Mouse (Mus musculus): Measurements from ENCODE around the gene Nploc4.

Nploc4 gene

DNA sequence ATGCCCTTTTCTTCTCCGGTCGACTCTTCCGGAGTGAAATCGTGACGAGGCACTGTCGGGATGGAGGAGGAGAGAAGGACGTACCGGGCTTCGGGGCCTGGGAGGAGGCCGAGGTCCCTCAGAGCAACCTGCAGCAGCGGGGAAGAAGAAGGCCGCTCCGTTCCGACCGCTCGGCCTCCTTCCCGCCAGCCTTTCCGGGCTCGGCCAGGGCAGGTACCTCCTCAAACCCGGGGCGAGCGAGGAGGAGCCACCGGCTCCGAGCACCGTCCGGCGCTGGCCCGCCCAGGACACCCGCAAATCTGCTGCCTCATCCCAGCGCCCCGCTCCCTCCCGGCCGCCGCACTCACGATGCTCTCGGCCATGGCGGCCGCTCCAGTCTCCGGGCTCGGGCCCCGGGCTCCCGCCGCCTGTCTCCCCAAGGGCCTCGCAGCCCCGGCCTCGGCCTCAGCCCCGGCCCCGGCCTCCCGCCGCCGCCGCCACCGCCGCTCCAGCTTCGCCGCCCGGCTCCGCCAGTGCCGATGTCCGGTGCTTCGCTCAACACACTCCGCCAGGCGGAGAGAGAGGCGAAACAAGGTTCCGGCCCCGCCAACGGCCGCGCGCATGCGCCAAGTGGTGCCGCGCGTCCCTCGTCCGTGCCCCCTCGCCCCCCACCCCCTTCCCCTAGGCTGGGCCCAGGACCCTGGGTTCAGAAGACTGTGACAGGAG, at the start of gene Nploc4:
Nploc4 (minus strand) TSS at position 557 of the 705 bp plus-strand sequence.
- DNase-seq (ENCODE audit: low read depth): peak; percentile 89

DNA sequence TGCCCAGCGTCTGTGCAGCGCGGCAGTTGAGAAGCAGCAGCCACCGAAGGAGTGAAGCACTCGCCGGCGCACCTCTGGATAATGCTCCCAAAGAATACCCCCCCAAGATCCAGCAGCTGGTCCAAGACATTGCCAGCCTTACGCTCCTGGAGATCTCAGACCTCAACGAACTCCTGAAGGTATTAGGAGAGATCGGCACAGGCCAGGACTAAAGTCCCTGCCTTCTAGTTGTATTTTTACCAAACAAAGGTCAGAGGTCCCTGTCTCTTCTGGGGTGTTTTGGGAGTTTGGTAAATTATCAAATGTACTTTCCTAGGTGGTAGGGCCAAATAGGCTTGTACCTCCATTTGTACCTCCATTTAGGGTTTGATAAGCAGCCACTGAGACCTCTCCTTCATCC, 47.7 kb upstream of the Nploc4 start:
- no peak for DNase-seq (ENCODE audit: low read depth)

DNA sequence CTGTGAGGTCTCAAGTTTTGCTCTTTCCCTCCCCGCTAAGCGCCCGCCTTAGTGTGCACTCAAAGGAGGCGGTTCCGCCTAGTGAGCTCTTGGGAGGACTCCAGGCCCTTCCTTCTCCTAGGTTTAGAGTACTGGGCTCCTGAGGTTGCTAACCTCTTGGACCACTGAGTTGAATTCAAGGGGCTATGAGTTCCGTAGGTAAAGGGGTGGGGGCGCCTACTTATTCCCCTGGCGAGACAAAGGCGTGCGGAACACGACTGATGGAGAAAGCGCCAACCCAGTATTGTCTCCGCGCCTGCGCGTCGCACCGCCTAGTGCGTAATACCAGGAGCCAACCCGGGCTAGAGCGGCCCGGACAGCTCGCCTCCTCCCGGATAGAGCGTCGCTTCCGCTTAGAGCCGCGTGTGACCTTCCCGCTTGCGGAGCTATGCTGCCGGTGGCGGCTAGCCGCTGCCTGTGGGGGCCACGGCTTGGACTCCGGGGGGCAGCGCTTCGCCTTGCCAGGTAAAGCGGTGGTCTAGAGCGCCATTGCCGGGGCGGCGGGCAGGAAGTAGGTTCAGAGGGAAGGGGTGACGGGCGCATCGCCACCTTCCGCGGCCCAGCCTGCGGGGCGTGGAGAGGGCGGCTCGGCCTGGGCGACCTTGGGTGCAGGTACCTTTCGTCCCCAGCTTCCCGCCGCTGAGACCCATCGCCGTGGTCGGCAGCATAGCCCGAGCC, 46.9 kb upstream of the Nploc4 start, which contains the start of gene Mrpl12:
Mrpl12 (plus strand) TSS at position 349 of the 717 bp plus-strand sequence.
- DNase-seq (ENCODE audit: low read depth): peak; percentile 93

DNA sequence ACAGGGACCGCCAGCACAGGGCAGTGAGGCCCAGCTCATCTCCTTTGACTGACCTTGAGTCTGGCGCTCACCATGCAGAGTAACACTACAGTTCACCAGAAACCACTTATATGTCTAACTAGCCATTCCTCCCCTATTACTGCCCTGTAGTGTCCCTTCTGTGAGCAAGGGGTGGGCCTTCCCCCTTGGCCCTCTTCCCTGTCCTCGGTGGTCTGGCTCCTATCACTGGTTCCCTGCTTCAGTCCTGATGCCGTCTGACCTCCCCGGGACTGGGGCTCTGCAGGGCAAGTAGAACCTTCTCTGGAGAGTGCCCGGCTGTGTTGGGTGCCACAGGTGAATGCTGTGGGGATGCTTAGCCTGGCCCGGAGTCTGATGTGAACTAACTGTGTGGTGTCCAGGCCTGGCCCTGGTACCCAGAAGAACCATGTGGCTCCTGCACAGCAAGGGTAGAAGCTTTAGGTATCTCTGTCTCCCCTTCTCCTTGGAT, 46.0 kb upstream of the Nploc4 start:
- DNase-seq (ENCODE audit: low read depth): no peak

DNA sequence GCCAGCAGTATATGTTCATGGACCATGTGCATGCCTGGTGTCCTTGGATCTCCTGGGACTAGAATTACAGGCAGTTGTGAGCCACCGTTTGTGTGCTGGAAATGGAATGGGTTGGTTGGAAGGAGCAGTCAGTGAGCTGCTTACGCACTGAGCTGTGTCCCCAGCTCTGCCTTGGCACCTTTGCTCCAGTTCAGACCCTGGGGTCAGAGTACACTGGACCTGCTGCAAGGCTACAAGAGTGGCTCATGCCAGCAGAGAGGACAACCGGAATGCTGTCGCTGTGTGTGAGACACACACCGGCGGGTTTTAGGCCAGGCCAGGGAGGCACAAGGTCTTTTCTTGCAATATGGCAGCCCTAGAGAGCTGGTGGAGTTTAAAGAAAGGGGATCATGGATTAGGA, 34.5 kb upstream of the Nploc4 start:
- DNase-seq (ENCODE audit: low read depth): no peak

DNA sequence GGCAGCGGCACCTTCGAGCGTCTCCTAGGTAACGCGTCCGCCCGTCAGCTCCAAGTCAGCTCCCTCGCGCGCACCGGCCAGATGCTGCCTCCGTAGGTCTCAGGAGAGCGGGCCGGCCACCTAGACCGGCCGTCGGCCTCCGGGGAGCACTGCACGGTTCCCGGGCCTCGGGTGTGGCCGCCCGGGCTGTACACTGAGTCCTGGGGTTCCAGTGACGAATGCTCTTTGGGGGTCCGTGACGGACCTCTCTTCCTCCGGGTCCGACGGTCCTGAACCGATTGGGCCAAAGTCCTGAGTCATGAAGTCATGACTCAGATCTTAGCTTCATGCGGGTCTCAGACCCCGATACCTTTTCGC, 30.2 kb upstream of the Nploc4 start:
- no peak for DNase-seq (ENCODE audit: low read depth)

DNA sequence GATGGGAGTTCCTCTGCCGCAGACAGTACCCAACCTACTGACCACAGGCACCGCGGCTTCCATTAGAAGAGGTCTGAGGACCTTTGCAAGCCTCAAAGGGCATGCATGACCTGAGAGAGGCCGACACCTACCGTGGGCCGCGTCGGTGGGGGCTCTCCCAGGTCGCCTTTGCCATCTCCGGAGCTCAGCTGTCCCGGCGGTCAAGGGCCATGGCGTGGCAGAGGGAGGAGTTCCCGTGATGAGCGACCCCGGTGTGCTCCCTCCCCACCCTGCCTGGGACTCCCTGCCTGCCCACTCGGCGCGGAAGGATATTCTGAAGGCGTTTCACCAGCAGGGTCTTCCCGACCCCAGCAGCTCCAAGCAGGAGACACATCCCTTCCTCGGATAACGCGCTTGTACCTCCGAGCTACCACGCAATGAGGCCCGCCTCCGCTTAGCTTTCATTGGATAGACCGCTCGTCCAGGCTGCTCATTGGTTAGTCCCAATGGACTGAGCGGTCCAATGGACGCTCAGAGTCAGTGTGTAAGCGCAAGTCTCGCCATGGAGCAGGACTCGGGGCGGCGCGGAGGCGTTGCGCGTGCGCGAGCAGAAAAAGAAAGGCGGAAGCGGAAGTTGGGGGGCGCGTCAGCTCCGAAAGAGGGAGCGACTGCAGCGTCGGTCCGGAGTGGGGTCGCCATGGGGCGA, 29.7 kb upstream of the Nploc4 start, which contains the start of gene Arl16:
Arl16 (minus strand) TSS at position 557 of the 685 bp plus-strand sequence.
- DNase-seq (ENCODE audit: low read depth): peak; percentile 98

DNA sequence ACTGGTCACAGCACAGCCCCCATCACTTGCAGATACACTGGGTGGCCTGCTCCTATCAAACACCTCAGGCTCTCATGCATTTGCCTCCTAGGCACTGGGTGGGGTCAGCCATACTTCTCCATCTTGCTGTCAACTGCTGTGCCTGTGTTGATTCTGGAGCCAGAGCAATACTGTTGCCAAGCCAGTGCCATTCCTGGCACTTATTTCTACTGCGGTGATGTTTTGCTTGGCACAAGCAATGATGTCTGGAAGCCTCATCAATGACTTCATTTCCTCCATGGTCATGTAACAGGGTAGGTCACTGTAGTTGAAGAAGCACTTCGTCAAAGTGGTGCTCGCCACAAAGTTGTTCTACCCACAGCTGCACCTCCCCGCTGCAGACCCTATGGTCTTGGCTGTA, 28.0 kb upstream of the Nploc4 start:
- no peak for DNase-seq (ENCODE audit: low read depth)

DNA sequence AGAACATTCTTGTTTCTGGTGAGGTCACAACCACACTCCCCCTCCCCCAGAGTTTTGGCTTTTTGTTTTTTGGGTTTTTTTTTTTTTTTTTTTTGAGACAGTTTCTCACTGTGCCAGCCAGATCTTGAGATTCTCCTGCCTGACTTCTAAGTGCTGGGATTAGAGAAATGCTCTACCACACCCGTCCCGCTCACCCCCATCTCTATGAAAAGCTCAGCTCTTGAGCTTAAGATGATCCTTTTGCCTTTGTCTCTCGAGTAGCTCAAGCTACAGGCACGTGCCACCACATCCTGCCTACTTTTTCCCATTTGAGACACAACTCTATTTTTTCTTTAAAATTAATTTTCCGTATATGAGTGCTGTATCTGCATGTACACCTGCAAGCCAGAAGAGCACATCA, 26.9 kb upstream of the Nploc4 start:
- DNase-seq (ENCODE audit: low read depth): no peak

DNA sequence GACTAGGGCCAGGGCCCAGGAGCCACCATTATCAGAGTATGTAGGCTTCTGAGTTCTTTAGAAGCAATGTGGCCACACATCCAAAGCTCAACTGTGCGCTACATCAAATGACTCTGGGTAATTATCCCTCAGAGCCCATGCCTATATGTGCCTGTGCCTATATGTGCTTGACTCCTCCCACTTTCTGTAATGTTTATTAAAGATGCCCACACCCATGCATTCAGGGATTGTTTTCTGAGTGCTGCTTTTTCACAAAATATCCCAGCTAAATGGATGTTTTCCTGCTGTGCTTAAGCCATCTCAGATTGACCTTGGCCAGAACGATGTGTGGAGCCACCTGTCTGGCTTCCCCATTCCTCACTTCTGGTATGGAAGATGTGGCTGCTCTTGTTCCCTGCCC, 26.0 kb upstream of the Nploc4 start:
- DNase-seq (ENCODE audit: low read depth): no peak

DNA sequence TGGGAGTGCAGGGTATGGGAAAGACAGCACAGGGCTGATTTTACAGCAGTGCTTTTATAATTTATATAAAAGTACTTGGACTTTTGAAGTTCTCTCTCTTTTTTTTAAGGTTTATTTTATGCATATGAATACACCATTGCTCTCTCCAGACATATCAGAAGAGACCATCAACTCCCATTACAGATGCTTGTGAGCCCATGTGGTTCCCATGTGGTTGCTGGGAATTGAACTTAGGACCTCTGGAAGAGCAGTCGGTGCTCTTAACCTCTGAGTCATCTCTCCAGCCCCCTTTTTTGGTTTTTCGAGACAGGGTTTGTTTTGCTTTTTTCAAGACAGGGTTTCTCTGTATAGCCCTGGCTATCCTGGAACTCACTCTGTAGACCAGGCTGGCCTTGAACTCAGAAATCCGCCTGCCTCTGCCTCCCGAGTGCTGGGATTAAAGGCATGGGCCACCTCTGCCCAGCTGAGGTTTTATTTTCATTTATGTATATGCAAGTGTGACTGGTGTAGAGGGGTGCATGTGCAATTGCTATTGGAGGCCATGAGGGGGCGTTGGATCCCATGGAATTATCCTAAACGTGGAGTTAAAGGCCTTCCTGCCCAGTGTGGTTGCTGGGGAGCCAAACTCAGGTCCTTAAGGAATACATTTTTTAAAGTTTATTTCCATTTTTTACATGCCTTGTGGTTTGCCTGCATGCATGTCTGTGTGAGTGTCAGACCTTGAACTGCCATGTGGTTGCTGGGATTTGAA, 21.5 kb upstream of the Nploc4 start:
- no peak for DNase-seq (ENCODE audit: low read depth)

DNA sequence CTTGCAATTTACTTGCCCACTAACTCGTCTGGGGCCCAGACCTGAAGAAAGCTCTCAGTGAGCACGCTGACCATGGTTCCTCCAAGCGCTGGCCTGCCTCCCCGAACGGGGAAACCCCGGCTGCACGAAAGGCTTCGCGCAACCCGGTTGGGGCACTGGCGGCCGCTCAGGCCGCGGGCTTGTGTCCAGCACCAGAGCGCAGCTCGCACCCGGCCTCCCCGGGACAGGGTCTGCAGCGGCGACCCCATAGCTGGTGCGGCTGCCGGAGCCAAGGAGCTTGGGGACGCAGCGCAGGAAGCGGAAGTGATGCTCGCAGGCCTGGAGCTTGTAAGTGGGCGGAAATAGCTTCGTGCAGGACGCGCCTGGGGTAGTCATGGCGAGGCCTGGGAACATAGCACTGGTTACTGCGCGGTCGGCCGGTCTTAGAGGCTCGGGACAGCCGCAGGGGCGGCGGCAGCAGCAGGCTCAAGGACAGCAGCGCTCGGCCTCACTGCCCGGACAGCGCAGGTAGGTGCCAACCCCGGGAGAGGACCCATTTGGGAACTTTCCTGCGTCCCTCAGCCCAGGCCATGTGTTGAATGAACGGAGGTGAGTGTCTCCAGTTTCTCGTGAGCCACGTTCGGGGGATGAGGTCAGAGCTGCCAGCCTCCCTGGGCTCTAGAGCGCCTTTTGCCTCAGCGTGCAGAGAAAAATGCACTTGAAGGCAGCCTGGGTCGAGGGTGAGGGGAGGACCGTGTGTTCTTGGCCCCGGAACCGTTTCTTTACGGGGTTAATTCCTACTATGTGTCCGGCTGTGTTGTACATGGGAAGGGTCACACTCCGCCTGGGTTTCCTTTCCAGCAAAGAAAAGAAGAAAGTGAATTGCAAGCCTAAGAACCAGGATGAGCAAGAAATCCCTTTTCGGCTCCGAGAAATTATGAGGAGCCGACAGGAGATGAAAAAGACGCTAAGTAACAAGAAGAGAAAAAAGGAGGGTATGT, 20.6 kb upstream of the Nploc4 start, which contains the start of the genes Oxld1 and Ccdc137:
Oxld1 (minus strand) TSS at position 297 of the 980 bp plus-strand sequence.
Ccdc137 (plus strand) TSS at position 344 of the 980 bp plus-strand sequence.
- DNase-seq (ENCODE audit: low read depth): peak; percentile 76

DNA sequence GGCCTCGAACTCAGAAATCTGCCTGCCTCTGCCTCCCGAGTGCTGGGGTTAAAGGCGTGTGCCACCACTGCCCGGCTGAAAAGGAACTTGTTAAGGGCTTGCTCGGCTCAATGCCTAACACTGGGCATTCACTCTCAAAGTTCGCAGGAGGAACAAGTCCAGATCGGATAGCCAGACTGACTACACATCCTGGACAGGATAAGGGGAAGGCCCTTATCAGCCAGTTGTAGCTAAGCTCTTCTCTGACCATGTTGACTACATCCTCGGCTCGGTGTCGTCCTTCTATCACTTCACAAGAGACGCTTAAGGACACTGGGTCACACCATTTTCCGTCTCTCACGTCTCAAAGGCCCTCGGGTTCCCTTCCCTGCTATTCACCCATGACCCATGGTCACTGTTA, 19.9 kb upstream of the Nploc4 start:
- no peak for DNase-seq (ENCODE audit: low read depth)

DNA sequence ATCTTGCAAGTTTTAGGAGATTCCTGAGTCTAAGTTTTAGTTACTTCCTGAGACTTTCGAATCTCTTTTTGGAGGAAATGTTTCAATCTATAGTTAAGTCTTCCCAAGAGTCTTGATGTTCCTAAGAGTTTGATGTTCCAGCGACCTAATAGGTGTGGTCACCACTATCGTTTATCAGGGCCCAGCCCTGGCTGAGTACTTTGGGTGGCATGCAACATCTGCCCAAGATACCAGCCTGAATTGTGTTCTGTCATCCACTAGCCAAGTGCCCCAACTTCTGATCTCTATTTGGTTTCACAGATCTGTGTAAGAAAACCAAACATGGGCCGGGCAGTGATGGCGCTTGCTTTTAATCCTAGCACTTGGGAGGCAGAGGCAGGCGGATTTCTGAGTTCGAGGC, 17.9 kb upstream of the Nploc4 start:
- DNase-seq (ENCODE audit: low read depth): no peak

DNA sequence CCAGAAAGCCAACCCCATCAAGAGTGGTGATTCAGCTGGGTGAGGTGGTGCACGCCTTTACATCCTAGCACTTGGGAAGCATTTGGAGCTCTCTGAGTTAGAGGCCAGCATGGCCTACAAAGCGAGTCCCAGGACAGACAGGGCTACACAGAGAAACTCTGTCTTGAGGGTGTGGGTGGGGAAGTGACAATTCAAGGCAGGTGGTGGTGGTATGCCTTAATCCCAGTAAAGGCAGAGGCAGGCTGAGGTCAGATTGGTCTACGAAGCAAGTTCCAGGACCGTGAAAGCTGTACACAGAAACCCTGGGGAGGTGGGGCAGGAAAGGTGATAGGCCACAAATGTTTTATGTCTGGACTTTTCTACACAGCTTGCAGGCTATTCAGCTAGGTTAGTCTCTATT, 17.5 kb upstream of the Nploc4 start:
- DNase-seq (ENCODE audit: low read depth): no peak

DNA sequence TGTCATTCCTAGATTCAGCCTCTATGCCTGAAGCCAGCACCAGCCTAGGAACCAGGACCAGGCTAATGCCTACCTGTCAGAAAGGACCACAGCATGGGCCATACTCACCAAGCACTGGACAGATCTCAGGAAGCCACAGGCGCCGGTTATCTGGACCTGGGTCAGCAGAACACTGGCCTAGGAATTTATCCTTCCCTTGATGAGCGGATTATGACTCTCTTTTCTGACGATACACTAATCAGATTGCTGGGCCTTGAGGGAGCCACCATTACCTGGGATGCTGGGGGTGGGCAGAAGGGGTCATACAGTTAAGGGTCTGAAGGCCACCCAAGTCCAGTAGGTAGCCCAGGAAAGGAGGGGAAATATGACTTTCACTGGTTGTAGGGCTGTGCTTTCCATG, 15.8 kb upstream of the Nploc4 start, which contains the start of gene Pde6g:
Pde6g (minus strand) TSS at position 195 of the 400 bp plus-strand sequence.
- DNase-seq (ENCODE audit: low read depth): no peak

DNA sequence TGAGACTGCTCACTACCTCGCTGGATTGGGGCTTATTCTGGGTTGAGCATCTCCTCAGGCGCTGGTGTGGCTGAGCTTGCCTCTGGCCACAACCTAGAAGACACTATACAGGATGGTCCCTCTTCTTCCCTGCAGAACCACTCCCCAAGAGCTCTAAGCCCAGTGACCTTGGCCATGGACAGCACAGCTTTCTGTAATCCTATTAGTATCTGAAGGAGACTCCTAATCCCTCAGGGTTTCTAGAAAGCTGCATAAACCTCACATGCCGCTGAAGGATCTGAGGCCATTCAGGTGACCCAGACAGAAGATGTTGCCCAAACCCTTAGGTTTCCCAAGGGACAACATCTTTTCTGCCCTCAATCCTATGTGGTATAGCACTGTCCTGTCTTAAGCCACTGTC, 14.7 kb upstream of the Nploc4 start:
- no peak for DNase-seq (ENCODE audit: low read depth)

DNA sequence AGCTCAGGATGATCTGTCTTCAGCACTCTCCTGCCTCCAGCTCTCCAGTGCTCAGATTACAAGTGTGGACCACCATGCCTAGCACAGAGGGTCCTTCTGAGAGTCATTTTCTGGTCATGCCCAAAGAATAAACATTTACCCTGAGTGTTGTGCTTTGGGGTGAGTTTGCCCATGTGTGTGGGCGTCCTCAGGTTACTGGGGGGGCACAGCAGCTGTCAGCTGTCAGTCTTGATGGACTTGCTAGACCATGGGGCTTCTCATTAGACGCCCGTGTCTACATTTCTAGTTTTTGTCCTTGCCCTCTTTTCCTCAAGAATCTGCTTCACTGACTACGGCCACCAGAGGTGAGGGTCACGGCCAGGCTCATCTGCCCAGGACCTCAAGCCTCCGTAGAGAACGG, 9.7 kb upstream of the Nploc4 start:
- DNase-seq (ENCODE audit: low read depth): no peak

DNA sequence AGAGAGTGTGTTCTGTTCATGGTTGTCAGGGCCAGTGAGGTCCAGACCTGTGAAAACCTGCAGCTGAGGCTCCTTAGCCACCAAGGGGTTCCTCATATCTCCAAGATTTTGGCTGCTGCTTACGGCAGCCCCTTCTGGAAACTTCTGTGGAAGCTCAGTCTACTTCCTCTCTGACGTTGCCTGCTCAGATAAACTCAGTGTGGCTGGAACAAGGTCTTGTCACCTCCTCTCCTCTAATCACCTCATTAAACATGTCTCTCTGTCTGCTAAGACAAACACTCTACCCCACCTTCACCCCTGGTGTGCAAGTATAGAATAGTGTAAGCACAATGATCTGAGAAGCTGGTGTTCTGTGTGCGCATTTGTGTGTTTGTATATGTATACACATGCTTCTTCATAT, 8.0 kb upstream of the Nploc4 start:
- DNase-seq (ENCODE audit: low read depth): no peak

DNA sequence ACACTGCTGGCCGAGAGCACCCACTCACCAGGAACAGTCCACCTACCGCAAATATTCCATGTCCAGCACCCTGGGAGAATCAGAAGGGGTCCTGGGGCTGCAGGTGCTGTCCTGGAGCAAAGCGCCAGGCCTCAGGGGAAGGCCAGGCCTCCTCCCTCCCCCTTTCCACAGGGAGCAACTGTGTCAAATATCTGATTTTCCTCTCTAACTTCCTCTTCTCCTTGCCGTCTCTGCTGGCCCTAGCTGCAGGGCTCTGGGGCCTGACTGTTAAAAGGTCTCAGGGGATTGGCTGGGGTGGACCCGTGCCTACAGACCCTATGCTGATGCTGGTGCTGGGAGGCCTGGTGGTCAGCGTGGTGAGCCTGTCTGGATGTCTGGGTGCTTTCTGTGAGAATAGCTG, 6.6 kb upstream of the Nploc4 start:
- no peak for DNase-seq (ENCODE audit: low read depth)

Measured in naive thymus-derived CD4-positive, alpha-beta T cell, adult 2 months (primary cell).